Mouse (Mus musculus): ENCODE data around the gene Fndc7.
A peak's percentile ranks its signal among the peaks of the same experiment; 100 is the strongest.
"Not testable (repeated sequence)": the region's sequence is repeated elsewhere in the genome, so short reads cannot be mapped to it uniquely, and the experiment has no call there.

Fndc7 gene

DNA sequence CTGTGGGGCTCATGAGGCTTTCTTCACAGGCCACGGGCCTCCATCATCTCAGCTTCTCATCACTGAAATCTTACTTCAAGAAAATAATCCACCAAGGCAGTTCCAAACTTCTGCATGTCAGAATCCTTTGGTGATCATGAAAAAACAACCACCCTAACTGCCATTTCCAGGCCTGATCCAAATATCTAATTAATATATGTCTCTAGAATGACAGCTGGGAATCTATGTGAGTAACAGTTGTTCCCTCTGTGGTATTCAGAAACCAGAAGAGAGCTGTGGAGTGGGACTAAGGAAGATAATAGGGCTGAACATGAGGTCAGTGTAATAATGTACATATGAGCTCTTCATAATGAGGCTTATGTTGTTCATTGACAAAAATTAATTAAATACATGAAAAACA, 36.5 kb downstream of the Fndc7 start:
- DNase-seq (ENCODE audit: low read depth) = no peak

DNA sequence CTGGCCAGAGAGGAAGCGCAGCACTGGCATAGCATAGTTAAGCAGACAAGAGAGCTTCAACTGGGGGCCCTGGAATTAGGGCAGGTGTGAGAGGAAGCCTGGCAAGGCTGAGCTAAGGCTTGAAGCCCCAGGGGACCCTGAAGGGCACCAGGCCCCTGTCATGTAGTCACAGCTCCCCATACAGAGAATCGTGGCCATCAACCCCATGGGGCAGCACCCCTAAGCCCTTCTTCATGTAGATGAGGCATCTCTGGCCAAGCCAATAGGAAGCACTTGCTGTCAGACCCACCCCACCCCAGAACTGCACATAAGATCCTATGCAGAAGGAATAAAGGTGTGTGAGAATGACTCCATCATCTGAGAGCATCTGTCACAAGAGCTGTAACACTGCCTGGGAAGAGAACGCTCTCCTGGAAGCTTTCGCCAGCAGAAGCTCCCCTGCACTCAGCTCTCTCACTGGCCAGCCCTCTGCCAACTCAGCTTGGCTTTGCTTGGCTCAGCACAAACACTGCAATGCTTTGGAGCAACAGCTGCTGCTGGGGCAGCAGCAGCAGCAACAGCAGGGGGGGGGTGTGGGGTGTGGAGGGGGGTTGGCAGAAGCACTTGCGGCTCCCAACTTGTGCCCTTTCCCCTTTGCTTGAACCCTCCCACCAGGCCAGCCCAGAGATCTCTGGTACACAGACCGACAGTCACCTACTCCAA, 37.7 kb downstream of the Fndc7 start:
- DNase-seq (ENCODE audit: low read depth) = no peak

DNA sequence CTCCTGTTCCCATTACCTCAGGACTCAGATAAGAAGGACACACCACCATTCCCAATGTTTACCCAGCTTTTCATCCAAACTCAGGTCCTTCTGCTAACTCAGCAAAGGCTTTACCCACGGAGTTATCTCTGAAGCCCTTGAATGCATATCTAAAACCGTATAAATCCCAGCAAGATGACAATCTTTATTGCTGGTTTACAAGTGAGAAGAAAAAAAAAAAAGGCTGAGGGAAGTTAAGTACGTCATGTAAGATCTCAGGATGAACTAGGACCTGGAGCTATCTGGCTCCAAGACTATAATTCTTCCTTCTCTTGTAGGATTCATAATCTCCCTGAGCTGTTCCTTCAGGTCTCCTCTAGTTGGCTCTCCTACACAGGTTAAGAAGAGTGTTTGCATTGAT, 38.3 kb downstream of the Fndc7 start:
- no peak for DNase-seq (ENCODE audit: low read depth)

DNA sequence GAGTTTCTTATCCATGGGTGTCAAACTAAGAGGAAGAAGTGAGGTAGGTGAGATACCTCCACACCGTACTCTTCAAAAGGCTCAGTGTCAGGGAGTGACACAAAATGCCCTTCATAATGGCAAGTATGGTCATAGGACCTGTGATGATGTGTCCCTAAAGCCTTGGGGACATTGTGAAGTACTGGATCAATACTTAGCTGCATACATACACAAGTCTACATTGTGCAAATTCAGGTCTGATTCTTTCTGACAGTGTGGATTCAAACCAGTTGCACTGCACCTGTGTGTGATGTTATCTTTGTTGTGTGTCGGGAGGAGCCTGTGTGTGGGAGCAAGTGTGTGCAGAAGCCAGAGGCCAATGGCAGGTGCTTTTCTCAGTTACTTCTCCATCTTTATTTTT, 38.7 kb downstream of the Fndc7 start:
- DNase-seq (ENCODE audit: low read depth) = no peak

DNA sequence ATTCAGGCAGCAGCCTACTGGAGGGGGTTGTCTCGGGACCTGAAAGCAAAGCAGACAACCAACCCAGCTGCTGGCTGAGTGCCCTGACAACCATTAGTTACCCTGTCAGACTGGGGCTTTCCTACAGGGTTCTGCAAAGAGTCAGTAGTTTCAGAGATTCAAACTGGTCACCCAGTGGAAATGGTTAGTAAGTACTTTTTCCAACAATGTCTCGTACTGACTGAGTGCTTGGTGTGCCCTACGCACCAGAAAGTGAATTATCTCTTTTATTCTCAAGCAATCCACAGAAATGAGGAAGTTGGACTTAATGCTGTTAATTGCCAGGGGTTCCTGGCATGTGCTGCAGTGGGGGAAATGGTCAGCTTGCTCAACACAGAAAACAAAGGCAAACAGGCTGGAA, 39.3 kb downstream of the Fndc7 start:
- no peak for DNase-seq (ENCODE audit: low read depth)

DNA sequence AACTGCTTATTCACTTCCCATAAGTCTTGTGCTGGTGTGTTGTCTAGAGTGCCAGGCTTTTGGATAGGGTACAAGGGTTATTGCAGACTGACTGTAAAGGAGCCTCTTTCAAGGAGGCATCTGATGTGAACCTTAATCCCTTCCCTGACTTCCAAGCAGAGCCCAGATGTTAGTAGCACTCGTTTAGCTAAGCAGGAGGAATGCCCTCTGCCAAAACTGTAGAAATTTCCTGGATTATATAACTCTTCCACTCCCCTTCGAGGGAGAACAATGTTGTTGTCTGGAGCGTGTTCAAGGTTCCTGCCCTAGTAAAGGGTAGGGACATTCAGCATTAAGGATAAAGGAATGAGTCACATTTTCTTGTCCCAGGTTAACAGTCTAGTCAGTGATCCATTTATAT, 43.2 kb downstream of the Fndc7 start:
- DNase-seq (ENCODE audit: low read depth) = no peak

DNA sequence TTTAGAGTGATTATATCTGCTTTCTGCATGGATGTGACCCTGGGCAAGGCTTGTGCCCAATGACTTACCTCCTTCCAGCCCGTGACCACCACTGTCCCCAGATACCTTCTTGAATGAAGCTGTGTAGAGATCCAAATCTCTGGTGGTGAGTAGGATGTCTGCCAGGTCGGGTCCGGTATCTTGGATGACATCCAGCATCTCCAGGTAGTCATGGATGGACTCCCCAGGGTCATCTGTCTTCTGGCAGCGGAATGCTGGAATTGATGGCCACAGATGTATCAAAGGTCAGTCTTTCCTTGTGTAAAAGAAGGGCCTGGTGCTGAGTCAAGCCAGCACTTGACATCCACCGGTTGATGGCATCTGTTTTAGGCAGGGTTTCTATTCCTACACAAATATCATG, 45.3 kb downstream of the Fndc7 start:
- no peak for DNase-seq (ENCODE audit: low read depth)

DNA sequence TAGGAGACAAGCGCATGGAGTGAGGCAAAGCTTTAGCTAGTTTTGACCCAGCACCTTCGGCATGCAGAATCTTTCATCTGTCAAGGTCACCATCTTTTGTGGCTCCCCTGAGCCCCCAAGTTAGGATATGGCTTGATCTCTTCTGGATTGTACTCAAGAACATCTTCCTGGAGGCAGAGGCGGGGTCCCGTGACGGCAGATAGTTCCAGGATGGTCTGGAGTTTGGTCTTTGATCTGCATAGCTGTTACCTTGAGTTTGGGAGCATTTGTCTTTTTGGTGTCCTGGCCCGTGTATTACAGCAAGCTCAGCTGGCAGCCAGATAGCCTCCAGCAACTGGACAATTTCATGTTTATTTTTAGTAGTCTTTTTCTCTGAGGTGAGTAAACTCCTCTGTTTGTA, 45.8 kb downstream of the Fndc7 start:
- DNase-seq (ENCODE audit: low read depth) = no peak

DNA sequence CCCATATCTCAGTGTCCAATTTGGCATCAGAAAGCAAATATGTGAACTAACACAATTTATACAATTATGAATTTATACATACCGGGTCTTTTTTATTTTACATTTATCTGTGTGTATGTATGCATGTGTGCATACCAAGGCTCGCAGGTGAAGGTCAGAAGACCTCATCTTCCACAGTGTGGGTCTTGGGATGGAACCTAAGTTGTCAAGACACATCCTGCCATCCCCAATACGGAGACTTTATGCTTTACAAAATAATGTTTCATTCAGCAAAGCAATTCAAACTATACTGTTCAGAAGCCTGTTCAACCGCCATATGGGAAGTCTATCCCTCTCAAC, 49.1 kb downstream of the Fndc7 start:
- DNase-seq (ENCODE audit: low read depth) = no peak

DNA sequence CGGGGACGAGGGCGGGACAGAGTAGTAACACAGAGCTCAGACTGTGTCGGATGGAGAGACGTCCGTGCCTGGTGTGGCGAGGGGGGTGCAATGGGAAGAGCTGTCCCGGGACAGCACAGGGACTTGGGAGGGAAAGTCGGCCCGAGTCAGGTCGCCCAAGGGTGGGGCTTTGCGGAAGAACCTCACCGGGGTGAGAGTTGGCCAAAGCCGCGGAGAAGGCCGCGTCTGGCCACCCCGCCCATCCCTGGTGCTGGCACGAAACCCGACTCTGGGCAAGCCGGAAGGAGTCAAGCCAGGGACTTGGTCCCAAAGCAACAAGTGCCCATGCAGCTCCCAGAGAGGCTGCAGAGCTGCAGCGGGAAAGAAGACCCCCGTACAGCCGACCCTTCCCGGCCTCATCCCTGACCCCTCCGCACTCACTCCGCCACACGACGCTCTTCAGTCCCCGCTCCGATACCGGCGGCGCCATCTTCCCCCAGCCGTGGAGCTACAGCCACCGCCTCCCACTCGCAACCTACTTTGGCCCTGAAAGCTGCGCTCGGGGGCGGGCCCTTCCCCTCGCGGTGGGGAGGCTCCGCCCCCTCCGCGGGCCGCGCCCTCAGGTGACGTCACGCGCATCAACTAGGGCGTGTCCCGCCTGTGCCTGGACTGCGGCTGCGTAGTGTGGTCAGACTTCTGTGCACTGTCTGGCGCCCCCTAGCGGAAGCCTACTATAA, 49.6 kb downstream of the Fndc7 start, which contains the start of gene Stxbp3:
TSS of gene Stxbp3 (minus strand) at position 527 of the 716 bp plus-strand sequence.
- peak; percentile 89 for DNase-seq (ENCODE audit: low read depth)

DNA sequence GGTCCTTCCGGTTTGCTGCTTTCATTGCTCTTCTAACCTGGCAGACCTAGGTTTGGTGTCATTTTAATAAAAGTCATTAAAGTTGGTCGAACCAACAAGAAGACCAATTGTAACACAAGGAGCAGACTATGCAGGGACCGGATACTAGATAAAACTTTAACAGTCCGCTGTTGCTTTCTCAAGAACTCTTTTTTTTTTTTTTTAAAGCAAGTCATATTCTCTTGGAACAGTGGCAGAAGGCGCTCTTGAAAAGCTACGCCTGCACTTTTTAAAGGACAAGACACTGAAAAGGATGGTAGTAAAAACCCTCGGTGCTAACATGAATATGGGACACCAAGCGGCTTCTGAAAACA, 50.2 kb downstream of the Fndc7 start:
- no peak for DNase-seq (ENCODE audit: low read depth)

DNA sequence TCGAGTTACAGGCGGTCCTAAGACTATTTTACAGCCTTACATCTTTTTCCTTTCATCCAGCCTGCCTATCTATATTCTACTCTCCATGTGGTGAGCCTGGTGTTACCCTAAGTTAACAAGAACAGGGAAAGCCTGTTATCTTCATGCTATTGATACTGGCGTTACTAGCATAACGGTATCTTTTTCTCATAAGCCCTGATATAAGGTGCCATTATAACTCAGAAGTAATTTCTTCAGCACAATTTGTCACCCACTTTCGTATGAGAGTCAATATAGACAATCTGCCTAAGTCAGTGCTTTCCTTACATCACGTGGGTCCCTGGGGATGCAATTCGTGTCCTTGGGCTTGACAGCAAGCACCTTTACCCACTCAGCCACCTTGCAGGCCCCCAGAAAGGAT, 50.8 kb downstream of the Fndc7 start:
- DNase-seq (ENCODE audit: low read depth) = no peak

DNA sequence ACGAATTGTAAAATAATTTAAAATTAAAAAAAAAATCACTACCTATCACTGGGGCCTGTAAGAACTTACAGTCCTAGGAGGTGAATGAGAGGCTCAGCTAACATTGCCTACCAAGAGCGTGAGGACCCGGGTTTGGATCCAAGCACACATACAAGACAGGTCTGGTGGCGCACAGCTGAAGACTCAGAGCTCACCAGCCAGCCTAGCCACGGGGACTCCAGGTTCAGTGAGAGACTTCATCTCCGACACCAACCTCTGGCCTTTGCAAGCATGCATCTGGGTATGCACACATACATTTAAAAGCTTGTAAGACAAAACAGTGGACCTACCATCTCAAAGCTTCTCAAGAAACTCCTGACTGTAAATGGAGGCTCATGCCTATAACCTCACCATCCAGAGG, 52.9 kb downstream of the Fndc7 start:
- no peak for DNase-seq (ENCODE audit: low read depth)

DNA sequence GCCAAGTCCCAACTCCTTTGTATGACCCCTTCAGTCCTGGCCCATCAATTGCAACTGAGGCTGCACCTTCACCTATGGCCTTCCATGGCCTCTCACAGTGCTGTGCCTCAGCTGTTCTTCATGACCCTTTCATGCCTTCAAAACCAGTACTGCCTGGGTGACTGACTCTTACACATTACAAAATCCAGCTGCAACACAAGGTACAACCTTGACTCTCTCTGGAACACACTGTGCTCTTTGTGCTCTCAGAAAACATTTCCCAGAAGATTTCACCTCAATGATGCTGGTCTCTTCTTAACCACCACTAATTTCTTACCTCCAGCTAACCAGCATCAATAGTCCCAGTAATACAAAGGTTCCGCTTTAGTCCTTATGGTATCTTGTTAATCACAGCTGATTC, 56.1 kb downstream of the Fndc7 start:
- not testable (repeated sequence) for DNase-seq (ENCODE audit: low read depth)

DNA sequence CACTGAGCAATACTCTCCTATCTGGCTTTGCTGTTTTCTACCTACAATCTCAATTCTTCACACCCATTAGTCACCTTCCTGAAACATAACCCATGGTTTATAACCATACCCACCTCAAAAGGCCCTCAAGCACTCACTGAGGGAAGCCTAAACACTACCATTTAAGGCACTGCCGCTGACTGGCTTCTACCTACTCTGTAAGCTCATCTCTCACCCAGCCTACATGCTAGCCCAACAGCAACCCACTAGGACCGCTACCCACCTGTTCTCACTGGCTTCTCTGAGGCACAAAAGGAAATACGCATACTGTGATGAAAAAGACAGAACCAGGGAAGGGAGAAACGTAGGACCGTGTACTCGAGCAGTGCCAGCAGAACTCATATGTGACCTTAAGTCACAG, 58.1 kb downstream of the Fndc7 start:
- no peak for DNase-seq (ENCODE audit: low read depth)

DNA sequence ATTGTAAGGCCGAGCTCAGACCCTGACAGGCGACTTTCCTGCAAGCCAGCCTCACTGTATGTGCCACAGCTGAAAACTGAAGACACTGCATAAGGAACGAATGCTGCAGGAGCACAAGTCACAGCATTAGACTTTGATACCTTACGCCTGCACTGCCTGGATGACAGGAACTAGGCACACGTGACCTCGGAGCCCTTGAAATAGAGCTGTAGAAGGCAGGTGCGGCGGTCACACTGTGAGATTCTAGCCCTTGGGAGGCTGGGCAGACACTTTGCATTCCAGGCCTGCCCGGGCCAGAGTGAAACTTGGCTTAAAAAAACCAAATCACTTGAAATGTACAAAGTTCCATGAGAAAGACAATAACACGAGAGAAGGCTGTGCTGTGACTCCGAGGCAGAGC, 59.3 kb downstream of the Fndc7 start:
- DNase-seq (ENCODE audit: low read depth) = no peak

DNA sequence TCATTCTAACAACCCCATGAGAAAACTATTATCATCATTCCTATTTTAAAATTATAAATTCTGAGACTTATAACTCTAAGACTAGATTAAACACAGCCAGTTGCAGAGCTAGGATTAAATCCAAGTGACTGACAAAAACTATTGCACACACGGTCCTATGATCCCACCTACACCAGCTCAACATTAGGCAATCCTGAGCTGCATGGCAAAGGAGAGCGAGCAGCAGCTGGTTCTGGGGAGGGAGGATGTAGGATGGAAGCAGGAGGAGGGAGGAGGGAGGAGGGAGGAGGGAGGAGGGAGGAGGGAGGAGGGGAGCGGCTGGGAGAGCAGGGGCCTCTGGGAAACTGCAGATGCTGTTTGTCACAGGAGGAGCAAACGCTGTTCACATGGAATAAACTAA, 74.2 kb downstream of the Fndc7 start:
- no peak for DNase-seq (ENCODE audit: low read depth)

DNA sequence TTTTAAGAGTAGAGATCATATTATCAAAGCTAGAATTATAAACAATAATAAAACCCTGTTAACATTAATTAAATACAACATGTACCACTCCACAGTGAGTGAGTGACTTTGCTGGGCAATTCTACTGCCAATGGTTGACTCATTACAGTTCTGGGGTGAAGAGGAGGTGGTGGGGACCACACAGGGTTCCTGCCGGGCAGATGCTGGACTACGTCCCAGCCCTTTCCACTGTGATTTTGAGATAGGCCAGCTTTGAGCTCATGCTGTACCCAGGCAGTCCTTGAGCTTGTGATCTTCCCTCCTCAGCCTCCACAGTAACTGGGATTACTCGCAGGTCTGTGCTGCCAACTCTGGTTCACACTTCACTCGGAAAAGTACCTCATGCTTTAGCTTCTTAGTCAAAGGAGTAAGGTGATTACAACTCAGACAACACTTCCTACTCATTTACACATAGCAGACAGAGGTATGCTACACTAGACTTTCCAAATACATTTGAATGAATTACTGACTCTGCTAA, 79.0 kb downstream of the Fndc7 start:
- peak; percentile 74 for DNase-seq (ENCODE audit: low read depth)

DNA sequence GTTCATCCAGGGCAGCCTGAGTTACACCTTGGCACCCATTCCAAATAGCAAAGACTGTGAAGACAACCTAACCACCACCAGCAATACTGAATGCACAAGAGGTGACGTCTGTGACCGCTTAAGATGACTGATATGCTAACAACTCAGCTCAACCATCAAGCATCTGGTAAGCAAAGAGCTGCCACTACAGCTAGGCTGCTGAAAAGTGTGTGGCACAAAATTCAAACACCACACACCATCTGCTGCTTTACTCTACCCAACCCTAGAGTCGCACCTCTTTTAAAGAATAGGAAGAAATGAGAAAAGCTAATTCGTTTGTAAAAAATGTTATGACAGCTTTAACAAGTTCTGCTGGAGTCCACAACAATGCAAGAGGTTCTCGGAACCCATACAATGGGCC, 84.2 kb downstream of the Fndc7 start:
- no peak for DNase-seq (ENCODE audit: low read depth)
